Mouse (Mus musculus): ENCODE measurements around the gene Gfi1b. TPM values are rescaled to one million over a fixed set of nuclear protein-coding genes. Genes with fewer than 3 reads are reported as not detected.

The Gfi1b gene
- total RNA-seq, 2 experiments from 2014 or later, result not detected

- intact Hi-C loops (cut with DNase I), result no loop called here
- DNase-seq, result no peak
These were observed 3.1 kb upstream of the Gfi1b start for GRCm38 (mm10) chr2:28624870-28625269.

GRCm38 (mm10) chr2:28622521-28623124 is 841 bp upstream of the Gfi1b start:
- intact Hi-C loops (cut with DNase I), result loop anchor here (1.0 kb wide), 1 partner anchor 29 kb away; no protein-coding TSS in a partner anchor

GRCm38 (mm10) chr2:28621111-28621510 is 671 bp downstream of the Gfi1b start:
- intact Hi-C loops (cut with DNase I), result no loop called here

More at GRCm38 (mm10) chr2:28622521-28623124, 841 bp upstream of the Gfi1b start:
- DNase-seq, result peak; percentile 36 to 63

GRCm38 (mm10) chr2:28620522-28620921 is 1.3 kb downstream of the Gfi1b start:
- intact Hi-C loops (cut with DNase I), result no loop called here
- no peak for DNase-seq

More at GRCm38 (mm10) chr2:28621111-28621510, 671 bp downstream of the Gfi1b start:
- DNase-seq, result no peak

- intact Hi-C loops (cut with DNase I), result no loop called here
- DNase-seq, result no peak
These were observed 2.4 kb downstream of the Gfi1b start for GRCm38 (mm10) chr2:28619369-28619768.

- no peak for DNase-seq
- intact Hi-C loops (cut with DNase I), result no loop called here
These were observed 2.9 kb downstream of the Gfi1b start for GRCm38 (mm10) chr2:28618777-28619336.

GRCm38 (mm10) chr2:28617498-28618486 is 4.0 kb downstream of the Gfi1b start:
- intact Hi-C loops (cut with DNase I), result no loop called here
- no peak for DNase-seq

- intact Hi-C loops (cut with DNase I), result no loop called here
- DNase-seq, result no peak
These were observed 4.9 kb downstream of the Gfi1b start for GRCm38 (mm10) chr2:28616874-28617273.

- intact Hi-C loops (cut with DNase I), result no loop called here
- no peak for DNase-seq
These were observed 5.4 kb downstream of the Gfi1b start for GRCm38 (mm10) chr2:28616358-28616757.

GRCm38 (mm10) chr2:28613599-28613998 is 8.2 kb downstream of the Gfi1b start:
- intact Hi-C loops (cut with DNase I), result no loop called here
- DNase-seq, result no peak

GRCm38 (mm10) chr2:28612436-28613063 is 9.2 kb downstream of the Gfi1b start:
- no peak for DNase-seq
- intact Hi-C loops (cut with DNase I), result no loop called here

- intact Hi-C loops (cut with DNase I), result no loop called here
- no peak for DNase-seq
These were observed 10.4 kb downstream of the Gfi1b start for GRCm38 (mm10) chr2:28611407-28611787.

- DNase-seq, result no peak
- intact Hi-C loops (cut with DNase I), result no loop called here
These were observed 10.9 kb downstream of the Gfi1b start for GRCm38 (mm10) chr2:28610716-28611406.

GRCm38 (mm10) chr2:28609851-28610250 is 11.9 kb downstream of the Gfi1b start:
- intact Hi-C loops (cut with DNase I), result no loop called here
- no peak for DNase-seq

GRCm38 (mm10) chr2:28607341-28608165 is 14.2 kb downstream of the Gfi1b start:
- no peak for DNase-seq
- intact Hi-C loops (cut with DNase I), result no loop called here

GRCm38 (mm10) chr2:28606601-28607340 is 15.0 kb downstream of the Gfi1b start:
- no peak for DNase-seq
- intact Hi-C loops (cut with DNase I), result no loop called here

GRCm38 (mm10) chr2:28605789-28606541 is 15.8 kb downstream of the Gfi1b start:
- intact Hi-C loops (cut with DNase I), result no loop called here
- no peak for DNase-seq

GRCm38 (mm10) chr2:28603542-28603941 is 18.2 kb downstream of the Gfi1b start:
- DNase-seq, result no peak
- intact Hi-C loops (cut with DNase I), result no loop called here
